In the genomic region with DNA sequence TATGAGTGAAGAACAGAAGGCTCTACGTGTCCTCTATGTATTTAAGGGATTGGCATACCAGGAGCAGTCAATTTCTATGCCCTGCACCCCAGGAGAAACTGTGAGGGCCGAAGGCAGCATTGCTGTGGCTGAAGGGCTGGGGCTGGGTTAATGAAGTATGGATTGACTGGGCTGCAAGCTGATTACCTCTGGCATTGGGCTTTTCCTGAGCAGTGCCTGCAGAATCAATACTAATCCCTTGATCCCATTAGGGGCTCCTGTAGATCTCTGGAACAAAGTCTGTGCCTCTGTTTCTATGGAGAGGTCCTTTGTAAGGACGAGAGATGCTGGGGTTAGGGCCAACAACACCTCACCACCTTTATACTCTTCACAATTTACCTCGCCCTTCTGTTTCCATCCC, we compare ENCODE assay signal across 29 mouse cellular contexts. TPM values are rescaled to one million over a fixed set of nuclear protein-coding genes. Genes with fewer than 3 reads are reported as not detected.
"Had no signal": no experiment of that assay in that cellular context is flagged by ENCODE, and none has a peak within 500 bp of the region (broad histone marks: within the 10 kb centered on the region; RNA-seq: fewer than 3 reads in every experiment).

No protein-coding gene starts in this region.

- H3K27me3 ChIP-seq: heart, embryonic 13.5 days; heart, embryonic 15.5 days; kidney, embryonic 15.5 days; limb, embryonic 12.5 days had no signal

- H3K4me2 ChIP-seq: heart, embryonic 13.5 days; heart, embryonic 15.5 days; hindbrain, embryonic 14.5 days; kidney, embryonic 15.5 days; limb, embryonic 12.5 days; liver, embryonic 11.5 days had no signal

- H3K36me3 ChIP-seq: heart, embryonic 10.5 days; heart, embryonic 13.5 days; heart, embryonic 15.5 days; kidney, embryonic 15.5 days; limb, embryonic 10.5 days; limb, embryonic 12.5 days had no signal

- H3K4me3 ChIP-seq: gastrocnemius, adult 2 months; heart, embryonic 10.5 days; heart, embryonic 13.5 days; heart, embryonic 15.5 days; kidney, embryonic 15.5 days; limb, embryonic 10.5 days; limb, embryonic 12.5 days had no signal

- DNase-seq: gastrocnemius, adult 2 months; gastrocnemius, postnatal 10 days; gastrocnemius, postnatal 25 days; heart, adult 18-20 months; heart, postnatal 14 days; heart, postnatal 36 days; kidney, adult 11 months; kidney, adult 2 months; kidney, adult 9 months; kidney, postnatal 14 days; kidney, postnatal 36 days; layer of hippocampus, adult 9-11 months; layer of hippocampus, postnatal 36 days; liver had no signal

- H3K4me1 ChIP-seq: heart, embryonic 10.5 days; heart, embryonic 13.5 days; heart, embryonic 15.5 days; kidney, embryonic 15.5 days; limb, embryonic 10.5 days; limb, embryonic 12.5 days had no signal

- H3K9me3 ChIP-seq: heart, embryonic 10.5 days; heart, embryonic 13.5 days; heart, embryonic 15.5 days; kidney, embryonic 15.5 days; limb, embryonic 10.5 days; limb, embryonic 12.5 days had no signal

- H3K27ac ChIP-seq: gastrocnemius, adult 2 months; heart, embryonic 10.5 days; heart, embryonic 13.5 days; heart, embryonic 15.5 days; hindbrain, embryonic 14.5 days; hindbrain, postnatal 0 days; kidney, embryonic 15.5 days; kidney, postnatal 0 days; limb, embryonic 10.5 days; limb, embryonic 12.5 days had no signal

- ATAC-seq: hindbrain, postnatal 0 days; intestine, embryonic 16.5 days had no signal

- H3K9ac ChIP-seq: heart, embryonic 13.5 days; heart, embryonic 15.5 days; hindbrain, embryonic 14.5 days; kidney, embryonic 15.5 days; limb, embryonic 12.5 days had no signal

RNA-seq across cellular contexts. Expression of gene B3gat1, which starts 13.6 kb away (rescaled TPM):
- total RNA-seq: granulocyte monocyte progenitor cell, adult 5-6 weeks; heart, adult 18-20 months; heart, postnatal 14 days; heart, postnatal 36 days; hematopoietic stem cell, adult 5-6 weeks had no signal
- polyA plus RNA-seq: heart, embryonic 10.5 days; heart, embryonic 15.5 days; heart, postnatal 0 days; large intestine, adult 2 months; liver, embryonic 11.5 days had no signal

RNA-seq across cellular contexts. Expression of gene Glb1l2, which starts 59.1 kb away (rescaled TPM):
- total RNA-seq: hematopoietic stem cell, adult 5-6 weeks had no signal
